Mouse (Mus musculus): ENCODE measurements at regions not wholly inside any gene's neighbourhood (a gene's known extent, or its start where the extent isn't known, plus 50 kb on each side); places are given as distances from the start of the nearest gene placed in this dataset.

- no peak for ATAC-seq (replicated peaks; ENCODE audit: insufficient number of reproducible peaks, low FRiP score, low TSS enrichment, poor library complexity, severe bottlenecking)
Measured at GRCm38 (mm10) chr10:61034056-61034455, 55.1 kb upstream of the Pcbd1 start.

GRCm38 (mm10) chr10:61028598-61028997 lies 60.5 kb upstream of the Pcbd1 start:
- no peak for ATAC-seq (replicated peaks; ENCODE audit: insufficient number of reproducible peaks, low FRiP score, low TSS enrichment, poor library complexity, severe bottlenecking)

- no peak for ATAC-seq (replicated peaks; ENCODE audit: insufficient number of reproducible peaks, low FRiP score, low TSS enrichment, poor library complexity, severe bottlenecking)
Measured at GRCm38 (mm10) chr10:61027215-61027614, 61.9 kb upstream of the Pcbd1 start.

- ATAC-seq (replicated peaks; ENCODE audit: insufficient number of reproducible peaks, low FRiP score, low TSS enrichment, poor library complexity, severe bottlenecking) = no peak
Measured at GRCm38 (mm10) chr10:61025061-61025460, 64.1 kb upstream of the Pcbd1 start.

GRCm38 (mm10) chr10:61024166-61024565 lies 65.0 kb upstream of the Pcbd1 start:
- no peak for ATAC-seq (replicated peaks; ENCODE audit: insufficient number of reproducible peaks, low FRiP score, low TSS enrichment, poor library complexity, severe bottlenecking)

GRCm38 (mm10) chr10:61023431-61023830 lies 65.7 kb upstream of the Pcbd1 start:
- ATAC-seq (replicated peaks; ENCODE audit: insufficient number of reproducible peaks, low FRiP score, low TSS enrichment, poor library complexity, severe bottlenecking) = no peak

- ATAC-seq (replicated peaks; ENCODE audit: insufficient number of reproducible peaks, low FRiP score, low TSS enrichment, poor library complexity, severe bottlenecking) = no peak
Measured at GRCm38 (mm10) chr10:61019566-61019965, 69.6 kb upstream of the Pcbd1 start.

- ATAC-seq (replicated peaks; ENCODE audit: insufficient number of reproducible peaks, low FRiP score, low TSS enrichment, poor library complexity, severe bottlenecking) = no peak
Measured at GRCm38 (mm10) chr10:61012199-61012695, 76.9 kb upstream of the Pcbd1 start.

GRCm38 (mm10) chr10:61010697-61011096 lies 78.4 kb upstream of the Pcbd1 start:
- ATAC-seq (replicated peaks; ENCODE audit: insufficient number of reproducible peaks, low FRiP score, low TSS enrichment, poor library complexity, severe bottlenecking) = no peak

- ATAC-seq (replicated peaks; ENCODE audit: insufficient number of reproducible peaks, low FRiP score, low TSS enrichment, poor library complexity, severe bottlenecking) = no peak
Measured at GRCm38 (mm10) chr10:61007403-61007802, 81.7 kb upstream of the Pcbd1 start.

GRCm38 (mm10) chr10:61001745-61002160 lies 87.4 kb upstream of the Pcbd1 start:
- ATAC-seq (replicated peaks; ENCODE audit: insufficient number of reproducible peaks, low FRiP score, low TSS enrichment, poor library complexity, severe bottlenecking) = no peak

- ATAC-seq (replicated peaks; ENCODE audit: insufficient number of reproducible peaks, low FRiP score, low TSS enrichment, poor library complexity, severe bottlenecking) = no peak
Measured at GRCm38 (mm10) chr10:60997393-60997792, 91.7 kb upstream of the Pcbd1 start.

- ATAC-seq (replicated peaks; ENCODE audit: insufficient number of reproducible peaks, low FRiP score, low TSS enrichment, poor library complexity, severe bottlenecking) = no peak
Measured at GRCm38 (mm10) chr10:60995908-60996640, 93.1 kb upstream of the Pcbd1 start.

- ATAC-seq (replicated peaks; ENCODE audit: insufficient number of reproducible peaks, low FRiP score, low TSS enrichment, poor library complexity, severe bottlenecking) = no peak
Measured at GRCm38 (mm10) chr10:60985109-60985576, 104.0 kb upstream of the Pcbd1 start.

- ATAC-seq (replicated peaks; ENCODE audit: insufficient number of reproducible peaks, low FRiP score, low TSS enrichment, poor library complexity, severe bottlenecking) = no peak
Measured at GRCm38 (mm10) chr10:60981770-60982169, 107.4 kb upstream of the Pcbd1 start.

GRCm38 (mm10) chr10:60973615-60974014 lies 115.5 kb upstream of the Pcbd1 start:
- no peak for ATAC-seq (replicated peaks; ENCODE audit: insufficient number of reproducible peaks, low FRiP score, low TSS enrichment, poor library complexity, severe bottlenecking)

- no peak for ATAC-seq (replicated peaks; ENCODE audit: insufficient number of reproducible peaks, low FRiP score, low TSS enrichment, poor library complexity, severe bottlenecking)
Measured at GRCm38 (mm10) chr10:60964843-60965242, 124.3 kb upstream of the Pcbd1 start.

GRCm38 (mm10) chr10:60957820-60958233 lies 126.4 kb upstream of the Unc5b start:
- no peak for ATAC-seq (replicated peaks; ENCODE audit: insufficient number of reproducible peaks, low FRiP score, low TSS enrichment, poor library complexity, severe bottlenecking)

- ATAC-seq (replicated peaks; ENCODE audit: insufficient number of reproducible peaks, low FRiP score, low TSS enrichment, poor library complexity, severe bottlenecking) = no peak
Measured at GRCm38 (mm10) chr10:60955467-60955866, 124.1 kb upstream of the Unc5b start.

- no peak for ATAC-seq (replicated peaks; ENCODE audit: insufficient number of reproducible peaks, low FRiP score, low TSS enrichment, poor library complexity, severe bottlenecking)
Measured at GRCm38 (mm10) chr10:60952495-60952894, 121.1 kb upstream of the Unc5b start.

Measured in monocyte, adult 5-6 weeks (primary cell).